Mouse (Mus musculus) thymus, adult 2 months (tissue): ENCODE data around the gene Cyb561d2.

Source experiments
- CTCF ChIP-seq: fragments of 200-500 bp; IDR thresholded peaks from 2 replicates; pipeline ENCODE4 v1.5.1; 2012; ENCODE audit warnings: mild to moderate bottlenecking, control low read depth, low read length, moderate library complexity, borderline replicate concordance; ENCODE audit not compliant: control insufficient read depth, poor library complexity, insufficient read depth; ENCODE audit errors: extremely low read depth
- POLR2A ChIP-seq: fragments of 200-500 bp; IDR thresholded peaks from 2 replicates; pipeline ENCODE4 v1.6.1; 2012; ENCODE audit warnings: mild to moderate bottlenecking, low read length, control low read depth, moderate library complexity; ENCODE audit not compliant: control insufficient read depth, poor library complexity, insufficient read depth; ENCODE audit errors: extremely low read depth

GRCm38 (mm10) chr9:107547026-107547425 lies 5.0 kb upstream of the Cyb561d2 start, which contains the start of gene Zmynd10:
- TF ChIP-seq CTCF (0 out of 2 replicates have a peak, but pooled peaks have one; percentile 51), POLR2A (0 out of 2 replicates have a peak, but pooled peaks have one; percentile 30)
